14 mouse cellular contexts compared by ENCODE assay signal in genomic region chr19:55991791-55992726, GRCm38 (mm10).
A peak's percentile ranks its signal among the peaks of the same experiment; 100 is the strongest.
DNase-seq lines count a peak whose midpoint lies in the region; ATAC-seq lines count a peak whose summit lies in the region.
"Had no signal": no experiment of that assay in that cellular context is flagged by ENCODE, and none has a peak within 500 bp of the region (broad histone marks: within the 10 kb centered on the region; RNA-seq: fewer than 3 reads in every experiment).

No protein-coding gene starts in this region.

- H3K9ac ChIP-seq in hindbrain, embryonic 13.5 days, result no peak overlapping the region
- H3K9ac ChIP-seq in hindbrain, embryonic 11.5 days (ENCODE audit: low read depth, low read length), result no peak overlapping the region
- H3K9ac ChIP-seq: lung, embryonic 15.5 days had no signal

- WGBS in hindbrain, embryonic 13.5 days, result 45% methylated on average over 21 of the region's 21 CpGs
- WGBS in hindbrain, embryonic 11.5 days, result 60% methylated on average over 21 of the region's 21 CpGs

- no peak for ATAC-seq in hindbrain, embryonic 13.5 days (ENCODE audit: low FRiP score)
- no peak for ATAC-seq in hindbrain, embryonic 11.5 days (ENCODE audit: low FRiP score)
- no peak for ATAC-seq in CD4-positive, CD25-positive, alpha-beta regulatory T cell, adult 4 months

- no peak overlapping the region for H3K4me3 ChIP-seq in hindbrain, embryonic 13.5 days
- H3K4me3 ChIP-seq in hindbrain, embryonic 11.5 days (ENCODE audit: low read depth, low read length), result no peak overlapping the region
- H3K4me3 ChIP-seq: lung, embryonic 15.5 days had no signal

- no peaks in the 10 kb centered on the region for H3K36me3 ChIP-seq in hindbrain, embryonic 13.5 days
- H3K36me3 ChIP-seq in hindbrain, embryonic 11.5 days (ENCODE audit: control insufficient read depth, insufficient read depth, low read length), result no peaks in the 10 kb centered on the region
- H3K36me3 ChIP-seq: lung, embryonic 15.5 days had no signal

- DNase-seq in hindbrain, embryonic 11.5 days (ENCODE audit: low spot score), result no peak
- peak; percentile 83 for DNase-seq in 3T3-L1 (ENCODE audit: low read depth, low spot score)
- DNase-seq in c-Kit-positive CD71-positive TER-119-positive erythroid progenitor cells, embryonic 14.5 days (ENCODE audit: low spot score), result peak; percentile 4
- peak; percentile 44 to 84 for DNase-seq in left cerebral cortex, postnatal 25 days (ENCODE audit: low spot score in 2 of 2)
- no peak for DNase-seq in spleen, postnatal 36 days (ENCODE audit: low spot score in 2 of 2)
- DNase-seq in lung, adult 18-20 months, result no peak
- DNase-seq: cerebellum, adult 18-20 months; gastrocnemius, postnatal 36 days; kidney, adult 8-10 months; midbrain, embryonic 14.5 days; thymus, postnatal 4 days had no signal

- intact Hi-C loops in left cerebral cortex, postnatal 25 days (cut with DNase I), result loop anchor here (5.0 kb wide), 1 partner anchor 50 kb away; no protein-coding TSS in a partner anchor

- H3K9me3 ChIP-seq in hindbrain, embryonic 13.5 days, result no peaks in the 10 kb centered on the region
- no peaks in the 10 kb centered on the region for H3K9me3 ChIP-seq in hindbrain, embryonic 11.5 days (ENCODE audit: control insufficient read depth, low read length)
- H3K9me3 ChIP-seq: lung, embryonic 15.5 days had no signal

- no peak overlapping the region for H3K27ac ChIP-seq in hindbrain, embryonic 13.5 days
- no peak overlapping the region for H3K27ac ChIP-seq in hindbrain, embryonic 11.5 days (ENCODE audit: low read depth, low read length)
- H3K27ac ChIP-seq: lung, embryonic 15.5 days had no signal

- H3K27me3 ChIP-seq in hindbrain, embryonic 13.5 days, result peaks cover 30% of the 10 kb centered on the region
- H3K27me3 ChIP-seq in hindbrain, embryonic 11.5 days (ENCODE audit: control insufficient read depth, insufficient read depth, low read length), result peaks cover 2% of the 10 kb centered on the region; the same call in 1 of the 2 replicates
- H3K27me3 ChIP-seq: lung, embryonic 15.5 days had no signal

- peaks cover 17% of the 10 kb centered on the region for H3K4me1 ChIP-seq in hindbrain, embryonic 13.5 days (replicated peaks)
- H3K4me1 ChIP-seq in hindbrain, embryonic 11.5 days (replicated peaks; ENCODE audit: control insufficient read depth, insufficient read depth, low read length), result peaks cover 2% of the 10 kb centered on the region
- H3K4me1 ChIP-seq: lung, embryonic 15.5 days had no signal

- H3K4me2 ChIP-seq in hindbrain, embryonic 13.5 days, result peak overlapping the region; percentile 17; the same call in 1 of the 2 replicates
- no peak overlapping the region; the same call in 1 of the 2 replicates for H3K4me2 ChIP-seq in hindbrain, embryonic 11.5 days (replicated peaks; ENCODE audit: low read depth, low read length)
- H3K4me2 ChIP-seq: lung, embryonic 15.5 days had no signal

Comparison
In these comparisons a context has a peak if more than half of its experiments do, and no peak if none do; other contexts are left out.
1. DNase-seq: peak in 3T3-L1 (single experiment), c-Kit-positive CD71-positive TER-119-positive erythroid progenitor cells, embryonic 14.5 days (single experiment) and left cerebral cortex, postnatal 25 days (2 of 2); none in hindbrain, embryonic 11.5 days (single experiment), spleen, postnatal 36 days (0 of 2) and lung, adult 18-20 months (0 of 2).